Mouse (Mus musculus) embryonic facial prominence, embryonic 12.5 days (tissue): ENCODE data around the gene Palm2. TPM values are rescaled to one million over a fixed set of nuclear protein-coding genes. Genes with fewer than 3 reads are reported as not detected.

ENCODE experiments used
- ATAC-seq: fragments of 200-750 bp; cut with Nextera tagmentation; 2 replicates; pipeline ENCODE4 v1.8.0; 2017; ENCODE audit not compliant: insufficient number of reproducible peaks, insufficient read depth, low FRiP score, low TSS enrichment
- H3K27ac ChIP-seq: fragments of 300-500 bp; sonication (generic); 2 replicates; pipeline ENCODE4 v1.5.1; 2016; ENCODE audit warnings: mild to moderate bottlenecking
- H3K27me3 ChIP-seq: fragments of 300-500 bp; sonication (generic); 2 replicates; pipeline ENCODE4 v1.6.1; 2016; ENCODE audit warnings: mild to moderate bottlenecking, moderate library complexity
- H3K36me3 ChIP-seq: fragments of 300-500 bp; sonication (generic); 2 replicates; pipeline ENCODE4 v1.6.1; 2016; ENCODE audit warnings: mild to moderate bottlenecking
- H3K4me1 ChIP-seq: fragments of 300-500 bp; sonication (generic); 2 replicates; pipeline ENCODE4 v1.6.1; 2016
- H3K4me2 ChIP-seq: fragments of 300-500 bp; sonication (generic); replicated peaks from 2 replicates; pipeline ENCODE4 v1.6.1; 2016; ENCODE audit warnings: mild to moderate bottlenecking, moderate library complexity
- H3K4me3 ChIP-seq: fragments of 300-500 bp; sonication (generic); 2 replicates; pipeline ENCODE4 v1.5.1; 2016; ENCODE audit warnings: mild to moderate bottlenecking
- H3K9ac ChIP-seq: fragments of 300-500 bp; sonication (generic); 2 replicates; pipeline ENCODE4 v1.6.1; 2016; ENCODE audit warnings: mild to moderate bottlenecking, moderate library complexity
- H3K9me3 ChIP-seq: fragments of 300-500 bp; sonication (generic); 2 replicates; pipeline ENCODE4 v1.6.1; 2016; ENCODE audit warnings: mild to moderate bottlenecking, moderate library complexity
- WGBS: fragments of 180-500 bp; shearing (Covaris S2); methylation state at CpG from one replicate; pipeline ENCODE4 v1.1.7; 2016; 5-methylcytosine and 5-hydroxymethylcytosine counted together
- polyA plus RNA-seq: library from polyadenylated mRNA; unstranded; fragments of >200 nt; fragmentation: Nextera tagmentation; extraction: Ambion mirVana; gene quantifications from 2 replicates; pipeline ENCODE4 v1.2.1, GENCODE M21; 2016

Palm2 gene
- polyA plus RNA-seq, 1 experiment from 2014 or later: 11.5 TPM

- Histone ChIP-seq H3K9ac (no peak overlapping the region), H3K27me3 (no peaks in the 10 kb centered on the region), H3K27ac (no peak overlapping the region), H3K4me1 (0 out of 2 replicates have a peak, but pooled peaks cover 5% of the 10 kb centered on the region), H3K4me3 (no peak overlapping the region), H3K4me2 (no peak overlapping the region), H3K9me3 (no peaks in the 10 kb centered on the region), H3K36me3 (peaks cover 7% of the 10 kb centered on the region)
- ATAC-seq: no peak
- WGBS: 85% methylated on average over 5 of the region's 5 CpGs
Measured at GRCm38 (mm10) chr4:57694356-57695136, 260.5 kb downstream of the Palm2 start.

- H3K4me3 ChIP-seq: no peak overlapping the region
- H3K27me3 ChIP-seq: no peaks in the 10 kb centered on the region
- no peak for ATAC-seq
- H3K36me3 ChIP-seq: no peaks in the 10 kb centered on the region
- WGBS: 93% methylated on average over 11 of the region's 11 CpGs
- H3K9ac ChIP-seq: no peak overlapping the region
- no peak overlapping the region for H3K4me2 ChIP-seq
- H3K9me3 ChIP-seq: no peaks in the 10 kb centered on the region
- H3K4me1 ChIP-seq: 0 out of 2 replicates have a peak, but pooled peaks cover 5% of the 10 kb centered on the region
- no peak overlapping the region for H3K27ac ChIP-seq
Measured at GRCm38 (mm10) chr4:57696955-57697354, 262.9 kb downstream of the Palm2 start.

- H3K27me3 ChIP-seq: no peaks in the 10 kb centered on the region
- ATAC-seq: no peak
- H3K4me3 ChIP-seq: no peak overlapping the region
- 0 out of 2 replicates have a peak overlapping the region, but pooled peaks have one; percentile 23 for H3K27ac ChIP-seq
- H3K36me3 ChIP-seq: no peaks in the 10 kb centered on the region
- 0 out of 2 replicates have a peak, but pooled peaks cover 5% of the 10 kb centered on the region for H3K4me1 ChIP-seq
- H3K9me3 ChIP-seq: no peaks in the 10 kb centered on the region
- no peak overlapping the region for H3K4me2 ChIP-seq
- H3K9ac ChIP-seq: no peak overlapping the region
- WGBS: 51% methylated on average over 12 of the region's 12 CpGs
Measured at GRCm38 (mm10) chr4:57697918-57698611, 264.0 kb downstream of the Palm2 start.

DNA sequence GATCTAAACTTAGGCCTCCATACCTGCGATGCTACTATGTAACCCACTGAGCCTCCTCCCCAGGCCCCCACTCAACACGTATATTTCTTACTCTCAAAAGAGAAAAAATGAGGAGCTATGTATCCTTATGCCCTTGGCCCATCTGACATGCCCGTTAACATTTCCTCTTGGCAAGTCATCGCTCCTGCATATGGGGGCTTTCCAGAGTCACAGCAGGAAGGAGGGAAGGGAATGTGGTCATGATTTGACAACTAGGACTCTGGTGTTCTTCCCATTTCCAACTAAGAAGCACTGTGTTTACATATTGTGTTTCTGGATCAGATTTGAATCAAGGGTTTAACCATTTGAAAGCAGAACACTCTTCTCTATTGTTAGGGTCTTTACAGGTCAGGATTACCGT is 267.5 kb downstream of the Palm2 start:
- no peaks in the 10 kb centered on the region for H3K36me3 ChIP-seq
- H3K4me3 ChIP-seq: no peak overlapping the region
- H3K27ac ChIP-seq: no peak overlapping the region
- H3K4me1 ChIP-seq: 0 out of 2 replicates have a peak, but pooled peaks cover 5% of the 10 kb centered on the region
- ATAC-seq: no peak
- no peak overlapping the region for H3K9ac ChIP-seq
- H3K27me3 ChIP-seq: no peaks in the 10 kb centered on the region
- H3K9me3 ChIP-seq: no peaks in the 10 kb centered on the region
- H3K4me2 ChIP-seq: no peak overlapping the region
- WGBS: 90% methylated on average over 5 of the region's 5 CpGs

- Histone ChIP-seq H3K27me3 (no peaks in the 10 kb centered on the region), H3K9ac (no peak overlapping the region), H3K36me3 (no peaks in the 10 kb centered on the region), H3K4me1 (no peaks in the 10 kb centered on the region), H3K4me2 (no peak overlapping the region), H3K4me3 (no peak overlapping the region), H3K9me3 (no peaks in the 10 kb centered on the region), H3K27ac (no peak overlapping the region)
- ATAC-seq: no peak
- 82% methylated on average over 11 of the region's 11 CpGs for WGBS
Measured at GRCm38 (mm10) chr4:57703574-57704470, 269.8 kb downstream of the Palm2 start.

- H3K27ac ChIP-seq: no peak overlapping the region
- 93% methylated on average over 7 of the region's 7 CpGs for WGBS
- H3K36me3 ChIP-seq: peaks cover 2% of the 10 kb centered on the region; the same call in 1 of the 2 replicates
- no peaks in the 10 kb centered on the region for H3K4me1 ChIP-seq
- no peak for ATAC-seq
- H3K9ac ChIP-seq: no peak overlapping the region
- no peaks in the 10 kb centered on the region for H3K9me3 ChIP-seq
- H3K4me3 ChIP-seq: no peak overlapping the region
- H3K27me3 ChIP-seq: no peaks in the 10 kb centered on the region
- no peak overlapping the region for H3K4me2 ChIP-seq
Measured at GRCm38 (mm10) chr4:57704575-57704974, 270.5 kb downstream of the Palm2 start.

DNA sequence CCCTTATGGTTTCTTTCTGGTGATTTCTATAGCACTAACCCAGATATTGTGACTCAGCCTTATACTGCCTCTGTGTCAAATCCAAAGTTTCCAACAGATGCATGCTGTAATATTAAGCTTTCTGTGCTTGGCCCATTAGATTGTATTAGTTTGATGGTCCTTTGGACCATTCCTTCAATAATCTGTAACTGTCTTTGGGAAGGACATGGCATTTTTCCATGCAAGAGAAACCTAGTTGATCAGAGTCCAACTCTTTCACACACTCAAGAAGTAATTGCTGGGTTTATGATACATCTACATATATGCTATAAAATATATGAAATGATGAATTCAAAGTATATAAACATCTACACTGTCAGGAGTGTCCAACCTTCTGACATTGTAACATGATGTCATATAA is 281.8 kb downstream of the Palm2 start:
- Histone ChIP-seq H3K4me2 (no peak overlapping the region), H3K4me1 (no peaks in the 10 kb centered on the region), H3K4me3 (no peak overlapping the region), H3K27me3 (no peaks in the 10 kb centered on the region), H3K9me3 (no peaks in the 10 kb centered on the region), H3K9ac (no peak overlapping the region), H3K27ac (no peak overlapping the region), H3K36me3 (no peaks in the 10 kb centered on the region)
- ATAC-seq: no peak

GRCm38 (mm10) chr4:57716735-57717134 is 282.7 kb downstream of the Palm2 start:
- H3K4me2 ChIP-seq: no peak overlapping the region
- ATAC-seq: no peak
- no peaks in the 10 kb centered on the region for H3K36me3 ChIP-seq
- H3K27me3 ChIP-seq: no peaks in the 10 kb centered on the region
- WGBS: 48% methylated on average over 4 of the region's 4 CpGs
- H3K9me3 ChIP-seq: no peaks in the 10 kb centered on the region
- H3K4me3 ChIP-seq: no peak overlapping the region
- H3K4me1 ChIP-seq: peaks cover 3% of the 10 kb centered on the region; the same call in 1 of the 2 replicates
- no peak overlapping the region for H3K27ac ChIP-seq
- no peak overlapping the region for H3K9ac ChIP-seq

- ATAC-seq: no peak
- WGBS: 85% methylated on average over 9 of the region's 9 CpGs
- H3K36me3 ChIP-seq: no peaks in the 10 kb centered on the region
- no peaks in the 10 kb centered on the region for H3K27me3 ChIP-seq
- no peak within 1 kb of the TSS for H3K4me2 ChIP-seq
- no peak within 1 kb of the TSS for H3K9ac ChIP-seq
- peaks cover 3% of the 10 kb centered on the region; the same call in 1 of the 2 replicates for H3K4me1 ChIP-seq
- no peak within 1 kb of the TSS for H3K4me3 ChIP-seq
- H3K9me3 ChIP-seq: no peaks in the 10 kb centered on the region
- no peak within 1 kb of the TSS for H3K27ac ChIP-seq
Measured at GRCm38 (mm10) chr4:57717354-57717753, 283.3 kb downstream of the Palm2 start, which contains the start of gene Akap2. Akap2 (plus strand) TSS chr4:57717657.

DNA sequence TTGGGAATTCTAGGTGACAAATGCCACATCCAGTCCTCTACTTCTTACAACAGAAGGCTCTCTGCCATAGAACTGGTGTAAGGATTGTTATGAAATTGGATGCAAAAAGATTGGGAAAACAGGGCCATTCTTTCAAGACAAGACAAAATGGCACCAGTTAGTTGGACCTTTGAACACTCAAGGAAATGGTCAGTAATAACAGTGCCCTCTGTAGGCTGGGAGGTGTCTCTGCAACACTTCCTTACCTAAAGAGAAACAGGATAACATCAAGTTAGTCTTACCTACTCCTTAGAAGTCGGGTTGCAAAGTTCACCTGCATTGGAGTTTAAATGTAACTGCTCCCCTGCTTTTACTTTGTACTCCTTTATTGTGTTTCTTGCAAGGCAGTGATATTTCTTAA is 285.3 kb downstream of the Palm2 start:
- Histone ChIP-seq H3K9ac (no peak overlapping the region), H3K27me3 (no peaks in the 10 kb centered on the region), H3K4me1 (peaks cover 3% of the 10 kb centered on the region; the same call in 1 of the 2 replicates), H3K4me2 (no peak overlapping the region), H3K36me3 (no peaks in the 10 kb centered on the region), H3K27ac (no peak overlapping the region), H3K4me3 (no peak overlapping the region), H3K9me3 (no peaks in the 10 kb centered on the region)
- 96% methylated on average over 1 of the region's 1 CpGs for WGBS
- no peak for ATAC-seq

- Histone ChIP-seq H3K27me3 (no peaks in the 10 kb centered on the region), H3K9me3 (no peaks in the 10 kb centered on the region), H3K4me3 (no peak overlapping the region), H3K4me2 (no peak overlapping the region), H3K9ac (no peak overlapping the region), H3K27ac (peak overlapping the region; percentile 1; the same call in 1 of the 2 replicates), H3K4me1 (peaks cover 3% of the 10 kb centered on the region; the same call in 1 of the 2 replicates), H3K36me3 (no peaks in the 10 kb centered on the region)
- no peak for ATAC-seq
- WGBS: 15% methylated on average over 7 of the region's 7 CpGs
Measured at GRCm38 (mm10) chr4:57720869-57721361, 286.9 kb downstream of the Palm2 start.
